Mouse (Mus musculus) stomach, postnatal 0 days (tissue): Measurements from ENCODE around the gene Gm49322.

Experiments
- CTCF ChIP-seq: IDR thresholded peaks from 2 replicates; pipeline ENCODE4 v1.5.1; 2016; ENCODE audit warnings: antibody characterized with exemption, low read depth, mild to moderate bottlenecking, moderate library complexity
- EP300 ChIP-seq: optimal IDR thresholded peaks from 2 replicates; pipeline ENCODE3; 2016; ENCODE audit warnings: antibody characterized with exemption

DNA sequence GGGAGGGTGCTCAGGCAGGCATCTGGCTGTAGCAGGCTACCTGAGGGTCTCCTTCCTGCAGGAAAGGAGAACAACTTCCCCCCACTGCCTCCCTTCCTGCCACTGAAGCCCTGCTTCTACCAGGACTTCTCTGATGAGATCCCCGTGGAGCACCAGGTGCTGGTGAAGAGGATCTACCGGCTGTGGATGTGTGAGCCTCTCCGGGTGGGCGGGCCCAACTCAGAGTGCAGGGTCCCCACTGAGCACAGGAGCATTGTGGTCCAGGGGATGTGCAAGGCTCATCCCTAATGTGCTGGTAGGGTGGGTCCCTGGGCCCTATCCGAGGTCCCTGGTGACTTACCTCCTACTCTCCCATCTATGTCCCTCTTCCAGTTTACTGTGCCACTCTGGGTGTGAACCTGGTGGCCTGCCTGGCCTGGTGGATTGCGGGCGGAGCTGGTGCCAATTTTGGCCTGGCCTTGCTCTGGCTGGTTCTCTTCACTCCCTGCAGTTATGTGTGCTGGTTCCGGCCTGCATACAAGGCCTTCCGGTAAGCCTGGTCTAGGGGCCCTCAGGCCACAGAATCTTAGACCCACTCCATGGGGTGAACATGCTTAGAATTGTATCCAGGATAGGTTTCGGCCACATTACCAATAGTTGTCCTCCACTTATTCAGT lies 3.6 kb downstream of the Gm49322 start:
- TF ChIP-seq CTCF: no peak
- no peak for TF ChIP-seq EP300
